Mouse (Mus musculus) intestine, embryonic 15.5 days (tissue): ENCODE measurements around the gene Rassf5. TPM values are rescaled to one million over a fixed set of nuclear protein-coding genes. Genes with fewer than 3 reads are reported as not detected.
"Not testable (repeated sequence)": the region's sequence is repeated elsewhere in the genome, so short reads cannot be mapped to it uniquely, and the experiment has no call there.

Experiments
- ATAC-seq: fragments of 200-750 bp; cut with Nextera tagmentation; 2 replicates; pipeline ENCODE4 v1.8.0; 2017; ENCODE audit warnings: moderate TSS enrichment, moderate library complexity
- H3K27ac ChIP-seq: fragments of 300-500 bp; sonication (generic); 2 replicates; pipeline ENCODE4 v1.5.1; 2015; ENCODE audit warnings: mild to moderate bottlenecking, inconsistent platforms
- H3K27me3 ChIP-seq: fragments of 300-500 bp; sonication (generic); replicated peaks from 2 replicates; pipeline ENCODE4 v1.6.1; 2015; ENCODE audit warnings: inconsistent platforms
- H3K36me3 ChIP-seq: fragments of 300-500 bp; sonication (generic); 2 replicates; pipeline ENCODE4 v1.6.1; 2015; ENCODE audit warnings: inconsistent platforms
- H3K4me1 ChIP-seq: fragments of 300-500 bp; sonication (generic); replicated peaks from 2 replicates; pipeline ENCODE4 v1.6.1; 2015; ENCODE audit warnings: inconsistent platforms
- H3K4me2 ChIP-seq: fragments of 300-500 bp; sonication (generic); replicated peaks from 2 replicates; pipeline ENCODE4 v1.6.1; 2015; ENCODE audit warnings: mild to moderate bottlenecking, inconsistent platforms
- H3K4me3 ChIP-seq: fragments of 300-500 bp; sonication (generic); replicated peaks from 2 replicates; pipeline ENCODE4 v1.5.1; 2015; ENCODE audit warnings: inconsistent platforms
- H3K9ac ChIP-seq: fragments of 300-500 bp; sonication (generic); 2 replicates; pipeline ENCODE4 v1.6.1; 2015; ENCODE audit warnings: inconsistent platforms
- H3K9me3 ChIP-seq: fragments of 300-500 bp; sonication (generic); 2 replicates; pipeline ENCODE4 v1.6.1; 2016; ENCODE audit warnings: inconsistent platforms
- WGBS: fragments of 180-500 bp; shearing (Covaris S2); methylation state at CpG from one replicate; pipeline ENCODE4 v1.1.7; 2015; 5-methylcytosine and 5-hydroxymethylcytosine counted together
- polyA plus RNA-seq: library from polyadenylated mRNA; unstranded; fragments of >200 nt; fragmentation: Nextera tagmentation; extraction: Ambion mirVana; gene quantifications from 2 replicates; pipeline ENCODE4 v1.2.1, GENCODE M21; 2015

Gene Rassf5
- polyA plus RNA-seq, 1 experiment from 2014 or later = 2.8 TPM

DNA sequence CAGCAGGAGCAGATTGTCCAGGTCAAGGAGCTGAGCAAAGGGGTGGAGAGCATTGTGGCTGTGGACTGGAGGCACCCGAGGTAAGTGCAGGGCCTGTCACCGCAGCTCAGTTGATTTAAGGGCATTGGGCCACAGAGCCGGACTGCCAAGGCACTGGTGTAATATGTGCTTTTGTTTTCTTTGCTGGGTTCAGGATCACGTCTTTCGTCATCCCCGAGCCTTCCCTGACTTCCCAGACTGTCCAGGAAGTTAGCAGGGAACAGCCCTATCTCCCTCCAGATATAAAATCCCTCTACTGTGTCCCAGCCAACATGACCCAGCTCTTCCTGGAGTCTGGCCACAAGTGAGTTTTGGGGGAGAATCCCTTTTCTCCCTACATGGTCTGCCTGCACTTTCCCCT is 80.6 kb downstream of the Rassf5 start:
- WGBS = 78% methylated on average over 6 of the region's 6 CpGs
- Histone ChIP-seq H3K4me3 (no peak overlapping the region), H3K9me3 (no peaks in the 10 kb centered on the region), H3K27ac (no peak overlapping the region), H3K36me3 (peaks cover 55% of the 10 kb centered on the region), H3K9ac (no peak overlapping the region), H3K4me1 (no peaks in the 10 kb centered on the region), H3K27me3 (no peaks in the 10 kb centered on the region), H3K4me2 (no peak overlapping the region)
- no peak for ATAC-seq

DNA sequence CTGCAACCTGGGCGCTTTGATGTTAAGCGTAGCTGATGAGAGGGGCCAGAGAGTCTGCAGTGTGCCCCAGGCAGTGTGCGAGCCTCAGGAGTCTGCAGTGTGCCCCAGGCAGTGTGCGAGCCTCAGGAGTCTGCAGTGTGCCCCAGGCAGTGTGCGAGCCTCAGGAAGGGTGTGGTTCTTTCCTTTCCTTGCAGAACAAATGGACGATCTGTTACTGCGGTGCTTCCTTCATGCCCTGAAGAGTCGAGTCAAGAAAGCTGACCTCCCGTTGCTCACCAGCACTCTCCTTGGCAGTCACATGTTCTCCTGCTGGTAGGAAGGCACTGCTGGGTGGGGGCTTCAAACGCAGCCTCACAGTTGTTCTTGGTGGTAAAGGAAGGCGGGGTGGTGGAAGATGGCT is 84.0 kb downstream of the Rassf5 start:
- H3K9me3 ChIP-seq = no peaks in the 10 kb centered on the region
- no peak overlapping the region for H3K9ac ChIP-seq
- no peaks in the 10 kb centered on the region for H3K27me3 ChIP-seq
- H3K4me1 ChIP-seq = no peaks in the 10 kb centered on the region
- H3K4me2 ChIP-seq = no peak overlapping the region
- peaks cover 33% of the 10 kb centered on the region for H3K36me3 ChIP-seq
- 81% methylated on average over 11 of the region's 11 CpGs for WGBS
- H3K4me3 ChIP-seq = no peak overlapping the region
- no peak for ATAC-seq
- H3K27ac ChIP-seq = no peak overlapping the region

- WGBS = 81% methylated on average over 3 of the region's 3 CpGs
- not testable (repeated sequence) for H3K4me3 ChIP-seq, H3K27ac ChIP-seq, H3K9ac ChIP-seq, H3K27me3 ChIP-seq, H3K4me1 ChIP-seq, ATAC-seq, H3K4me2 ChIP-seq, H3K9me3 ChIP-seq
- peaks cover 26% of the 10 kb centered on the region for H3K36me3 ChIP-seq
Observed at GRCm38 (mm10) chr1:131159573-131160327, 85.3 kb downstream of the Rassf5 start.

DNA sequence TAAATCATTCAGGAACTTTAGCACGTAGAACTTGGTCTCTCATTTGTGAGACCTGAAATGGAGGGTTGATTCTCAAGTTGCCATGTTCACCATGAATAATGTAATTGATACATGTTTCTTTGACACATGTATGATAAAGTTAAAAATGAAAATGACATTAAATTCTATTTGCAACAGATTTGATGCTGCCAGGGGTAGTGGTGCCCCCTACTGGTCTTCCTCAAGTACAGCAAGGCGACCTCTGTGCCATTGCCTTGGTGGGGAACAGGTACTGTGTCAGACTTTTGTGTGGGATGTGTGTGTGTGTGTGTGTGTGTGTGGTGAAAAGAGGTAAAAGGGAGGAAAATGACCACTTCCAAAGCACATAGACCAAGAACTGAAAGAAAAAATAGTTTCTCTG is 89.6 kb downstream of the Rassf5 start:
- H3K27me3 ChIP-seq = no peaks in the 10 kb centered on the region
- no peak overlapping the region for H3K9ac ChIP-seq
- H3K9me3 ChIP-seq = no peaks in the 10 kb centered on the region
- no peak overlapping the region for H3K4me2 ChIP-seq
- H3K4me3 ChIP-seq = no peak overlapping the region
- 59% methylated on average over 2 of the region's 2 CpGs for WGBS
- ATAC-seq = no peak
- 0 out of 2 replicates have a peak, but pooled peaks cover 6% of the 10 kb centered on the region for H3K4me1 ChIP-seq
- no peak overlapping the region for H3K27ac ChIP-seq
- peaks cover 3% of the 10 kb centered on the region for H3K36me3 ChIP-seq

DNA sequence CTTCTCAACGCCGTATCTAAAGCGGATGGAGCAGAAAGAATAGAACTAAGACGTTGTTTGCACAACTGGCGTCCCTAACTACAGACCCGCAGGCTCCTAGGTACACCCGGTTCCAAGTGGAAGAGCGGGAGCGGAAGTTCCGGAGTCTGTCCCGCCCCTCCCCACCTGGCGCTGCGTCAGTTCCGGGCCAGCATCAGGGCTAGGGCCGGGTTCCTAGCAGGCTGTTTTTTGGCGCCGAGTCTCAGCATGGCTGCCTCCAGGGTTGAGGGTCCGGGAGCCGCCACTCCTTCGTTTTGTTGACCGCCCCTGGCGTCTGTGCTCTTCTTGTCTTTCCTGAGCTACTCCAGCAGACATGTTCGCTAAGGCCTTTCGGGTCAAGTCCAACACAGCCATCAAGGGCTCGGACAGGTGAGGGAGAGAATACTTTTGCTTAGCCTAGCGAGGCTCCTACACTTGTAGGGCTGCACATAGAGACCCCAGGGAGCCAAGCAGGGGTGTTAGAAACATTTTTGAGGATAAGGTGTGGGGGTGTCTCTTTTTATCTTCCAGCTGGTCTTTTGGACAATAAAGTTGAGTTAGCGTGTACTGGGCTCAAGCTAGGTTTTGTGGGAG is 91.9 kb downstream of the Rassf5 start, which contains the start of gene Eif2d:
Eif2d (plus strand) TSS at position 164 of the 612 bp plus-strand sequence.
- under 1% methylated on average over 27 of the region's 27 CpGs for WGBS
- H3K4me1 ChIP-seq = 0 out of 2 replicates have a peak, but pooled peaks cover 6% of the 10 kb centered on the region
- peak within 1 kb of the TSS; percentile 68 for H3K9ac ChIP-seq
- no peaks in the 10 kb centered on the region for H3K27me3 ChIP-seq
- peak; percentile 100 for ATAC-seq
- no peaks in the 10 kb centered on the region for H3K9me3 ChIP-seq
- H3K4me3 ChIP-seq = peak within 1 kb of the TSS; percentile 77
- H3K4me2 ChIP-seq = peak within 1 kb of the TSS; percentile 78
- peak within 1 kb of the TSS; percentile 48; the same call in 1 of the 2 replicates for H3K27ac ChIP-seq
- no peaks in the 10 kb centered on the region for H3K36me3 ChIP-seq

DNA sequence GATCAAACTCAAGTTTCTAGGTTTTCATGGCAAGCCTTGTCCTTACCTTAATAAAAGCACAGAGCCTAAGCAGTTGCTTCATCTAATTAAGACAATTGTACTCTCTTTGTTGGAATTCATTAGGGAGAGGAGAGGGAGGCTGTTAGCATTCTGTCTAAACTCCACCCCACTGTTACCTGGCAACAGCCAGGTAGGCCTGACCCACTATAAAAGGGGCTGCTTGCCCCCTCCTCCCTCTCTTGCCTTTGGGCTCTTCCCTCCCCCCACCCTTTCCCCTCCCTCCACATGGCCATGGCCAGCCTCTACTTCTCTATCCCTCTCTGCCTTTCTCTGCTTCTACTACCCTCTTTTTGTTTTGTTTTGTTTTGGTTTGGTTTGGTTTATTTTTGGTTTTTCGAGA is 95.6 kb downstream of the Rassf5 start:
- no peaks in the 10 kb centered on the region for H3K36me3 ChIP-seq
- H3K9me3 ChIP-seq = no peaks in the 10 kb centered on the region
- no peak for ATAC-seq
- 78% methylated on average over 1 of the region's 1 CpGs for WGBS
- no peak overlapping the region for H3K9ac ChIP-seq
- H3K27ac ChIP-seq = no peak overlapping the region
- H3K4me1 ChIP-seq = 0 out of 2 replicates have a peak, but pooled peaks cover 6% of the 10 kb centered on the region
- no peak overlapping the region for H3K4me3 ChIP-seq
- no peak overlapping the region for H3K4me2 ChIP-seq
- no peaks in the 10 kb centered on the region for H3K27me3 ChIP-seq

GRCm38 (mm10) chr1:131146181-131146614 is 98.9 kb downstream of the Rassf5 start:
- Histone ChIP-seq H3K4me1 (no peaks in the 10 kb centered on the region), H3K27ac (no peak overlapping the region), H3K9me3 (no peaks in the 10 kb centered on the region), H3K9ac (no peak overlapping the region), H3K4me2 (no peak overlapping the region), H3K36me3 (no peaks in the 10 kb centered on the region), H3K27me3 (no peaks in the 10 kb centered on the region), H3K4me3 (no peak overlapping the region)
- ATAC-seq = no peak
- 81% methylated on average over 3 of the region's 3 CpGs for WGBS

GRCm38 (mm10) chr1:131145222-131145621 is 99.8 kb downstream of the Rassf5 start:
- ATAC-seq, H3K4me2 ChIP-seq, H3K9ac ChIP-seq, H3K27ac ChIP-seq, H3K36me3 ChIP-seq, H3K27me3 ChIP-seq, H3K9me3 ChIP-seq, H3K4me3 ChIP-seq, H3K4me1 ChIP-seq: not testable (repeated sequence)
- 91% methylated on average over 3 of the region's 3 CpGs for WGBS

DNA sequence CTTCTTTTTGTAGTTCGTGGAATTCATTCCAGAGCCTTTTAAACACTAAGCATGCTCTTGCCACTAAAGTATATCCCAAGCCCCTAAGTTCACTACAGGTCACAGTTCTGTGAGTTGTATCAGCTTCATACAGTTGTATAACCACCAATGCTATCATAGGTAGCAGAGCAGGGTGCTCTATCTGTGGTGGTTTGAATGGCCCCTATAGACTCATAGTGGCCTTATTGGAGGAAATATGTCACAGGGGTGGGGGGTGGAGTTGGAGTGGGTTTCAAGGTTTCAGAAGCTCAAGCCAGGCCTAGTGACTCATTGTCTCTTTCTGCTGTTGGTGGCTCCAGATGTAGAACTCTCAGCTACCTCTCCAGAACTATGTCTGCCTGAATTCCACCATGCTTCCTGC is 102.6 kb downstream of the Rassf5 start:
- Histone ChIP-seq H3K9ac (no peak overlapping the region), H3K4me3 (no peak overlapping the region), H3K27ac (no peak overlapping the region), H3K36me3 (no peaks in the 10 kb centered on the region), H3K4me2 (no peak overlapping the region), H3K27me3 (no peaks in the 10 kb centered on the region), H3K4me1 (peaks cover 4% of the 10 kb centered on the region), H3K9me3 (no peaks in the 10 kb centered on the region)
- no peak for ATAC-seq
- 74% methylated on average over 1 of the region's 1 CpGs for WGBS

DNA sequence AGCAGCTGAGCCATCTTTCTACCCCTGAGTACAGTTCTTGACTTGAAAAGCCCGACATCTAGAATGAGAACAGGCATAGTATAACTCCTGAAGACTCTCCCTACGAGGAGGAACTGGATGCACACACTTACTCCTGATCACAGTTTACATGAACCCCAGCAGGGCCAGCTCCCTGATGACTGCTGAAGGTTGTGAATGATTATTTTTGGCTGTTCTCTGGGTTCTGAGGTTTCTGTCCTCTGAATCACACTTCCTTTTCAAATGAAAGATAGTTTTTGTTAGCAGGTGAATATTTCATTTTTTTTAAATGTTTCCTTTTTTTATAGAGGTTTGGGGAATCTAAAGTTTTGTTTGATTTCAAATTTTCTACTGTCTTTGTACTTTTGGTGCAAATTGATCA is 103.6 kb downstream of the Rassf5 start:
- no peak for ATAC-seq
- no peaks in the 10 kb centered on the region for H3K9me3 ChIP-seq
- H3K4me3 ChIP-seq = no peak overlapping the region
- no peak overlapping the region for H3K4me2 ChIP-seq
- no peaks in the 10 kb centered on the region for H3K27me3 ChIP-seq
- peaks cover 4% of the 10 kb centered on the region for H3K4me1 ChIP-seq
- H3K9ac ChIP-seq = no peak overlapping the region
- 47% methylated on average over 2 of the region's 2 CpGs for WGBS
- H3K27ac ChIP-seq = no peak overlapping the region
- H3K36me3 ChIP-seq = no peaks in the 10 kb centered on the region

- no peak for ATAC-seq
- Histone ChIP-seq H3K27ac (peak overlapping the region; percentile 88; the same call in 1 of the 2 replicates), H3K4me2 (peak overlapping the region; percentile 87), H3K4me3 (peak overlapping the region; percentile 92; the same call in 1 of the 2 replicates), H3K27me3 (no peaks in the 10 kb centered on the region), H3K36me3 (no peaks in the 10 kb centered on the region), H3K4me1 (peaks cover 6% of the 10 kb centered on the region), H3K9me3 (no peaks in the 10 kb centered on the region), H3K9ac (peak overlapping the region; percentile 68)
- 61% methylated on average over 11 of the region's 11 CpGs for WGBS
Observed at GRCm38 (mm10) chr1:131139102-131140095, 105.7 kb downstream of the Rassf5 start.
